ENCODE assay signal across 13 mouse cellular contexts in the genomic region with DNA sequence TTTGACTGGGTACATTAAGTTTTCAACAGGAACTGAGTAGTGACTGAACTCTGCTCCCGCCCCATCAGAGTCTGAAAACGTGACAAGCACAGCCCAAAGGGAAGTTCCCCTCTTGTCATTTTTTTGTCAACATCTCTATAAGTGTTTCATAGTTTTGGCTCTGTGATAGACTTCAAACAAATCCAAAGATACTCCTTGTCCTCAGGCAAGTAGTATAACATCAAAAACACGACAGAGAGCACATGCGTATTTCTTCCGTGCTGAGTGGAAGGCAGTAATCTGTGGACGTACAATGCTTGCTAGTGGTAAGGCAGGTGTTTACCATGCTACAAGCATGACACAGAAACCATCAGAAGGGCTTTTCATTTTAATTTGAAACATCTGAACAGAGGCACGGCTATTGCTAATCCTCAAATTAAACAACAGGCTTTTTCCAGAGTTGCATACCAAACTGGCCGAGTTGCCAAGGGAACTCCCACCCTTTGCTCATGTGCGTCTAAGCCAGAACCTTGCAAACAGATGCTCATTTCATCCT.
DNase-seq lines count a peak whose midpoint lies in the region; ATAC-seq and TF ChIP-seq lines count a peak whose summit lies in the region.
"Had no signal": no experiment of that assay in that cellular context is flagged by ENCODE, and none has a peak within 500 bp of the region (broad histone marks: within the 10 kb centered on the region; RNA-seq: fewer than 3 reads in every experiment).

No protein-coding gene starts in this region.

- H3K27me3 ChIP-seq in midbrain, embryonic 13.5 days, result 0 out of 2 replicates have a peak, but pooled peaks cover 4% of the 10 kb centered on the region

- peaks cover 8% of the 10 kb centered on the region for H3K4me1 ChIP-seq in midbrain, embryonic 13.5 days (replicated peaks)

- WGBS in midbrain, embryonic 13.5 days, result 19% methylated on average over 9 of the region's 9 CpGs

- no peak for TF ChIP-seq CTCF in gastrocnemius, adult 2 months (IDR thresholded peaks at IDR 0.05)

- no peaks in the 10 kb centered on the region for H3K9me3 ChIP-seq in midbrain, embryonic 13.5 days

- ATAC-seq in common myeloid progenitor, adult 5-6 weeks (replicated peaks; ENCODE audit: low read depth, poor library complexity, severe bottlenecking), result 0 out of 2 replicates have a peak, but pooled peaks have one; percentile 41
- peak; percentile 86 for ATAC-seq in midbrain, embryonic 13.5 days
- ATAC-seq in erythroblast, adult 5-6 weeks (replicated peaks; ENCODE audit: low FRiP score, poor library complexity, severe bottlenecking), result no peak

- no peak overlapping the region for H3K27ac ChIP-seq in gastrocnemius, adult 2 months
- H3K27ac ChIP-seq in midbrain, embryonic 13.5 days, result no peak overlapping the region
- H3K27ac ChIP-seq: liver, embryonic 14.5 days had no signal

- intact Hi-C loops in gastrocnemius, adult 2 months (cut with DNase I), result no loop called here
- intact Hi-C loops in gastrocnemius, postnatal 14 days (cut with DNase I; ENCODE audit: low total_unique reads), result no loop called here

- DNase-seq in gastrocnemius, adult 2 months, result peak; percentile 27
- no peak for DNase-seq in gastrocnemius, postnatal 14 days
- DNase-seq in CD4-positive helper T cell, adult 2 months (ENCODE audit: low read depth, low spot score), result peak; percentile 79
- no peak for DNase-seq in cerebellum, adult 9-11 months
- no peak for DNase-seq in layer of hippocampus, adult 9-10 months (ENCODE audit: low spot score)
- DNase-seq: adrenal gland, postnatal 10 days; cerebellum, adult 2 months; gastrocnemius, postnatal 10 days; kidney, adult 8-10 months had no signal

- no peak overlapping the region; the same call in 1 of the 2 replicates for H3K4me2 ChIP-seq in midbrain, embryonic 13.5 days (replicated peaks)

- no peak overlapping the region for H3K9ac ChIP-seq in midbrain, embryonic 13.5 days (replicated peaks)
- H3K9ac ChIP-seq: liver, embryonic 14.5 days had no signal

- H3K4me3 ChIP-seq in gastrocnemius, adult 2 months, result no peak overlapping the region
- H3K4me3 ChIP-seq in midbrain, embryonic 13.5 days (replicated peaks), result no peak overlapping the region

- H3K36me3 ChIP-seq in midbrain, embryonic 13.5 days, result no peaks in the 10 kb centered on the region

Comparison
In these comparisons a context has a peak if more than half of its experiments do, and no peak if none do; other contexts are left out.
1. DNase-seq: peak in gastrocnemius, adult 2 months (single experiment) and CD4-positive helper T cell, adult 2 months (single experiment); none in gastrocnemius, postnatal 14 days (single experiment), cerebellum, adult 9-11 months (single experiment) and layer of hippocampus, adult 9-10 months (single experiment).